Mouse (Mus musculus) retina, adult 2 months (tissue): ENCODE measurements around the gene Pid1.

ENCODE experiments used
- DNase-seq: peaks from one replicate; pipeline ENCODE4 v3.0.0-alpha.2; 2012; ENCODE audit warnings: low read depth, low spot score

Pid1 gene

GRCm38 (mm10) chr1:84363967-84364366 lies at the start of gene Pid1:
Gene Pid1, minus strand, starts transcription at chr1:84364180.
- no peak for DNase-seq

- DNase-seq: no peak
These were observed 45.5 kb upstream of the Pid1 start for GRCm38 (mm10) chr1:84409514-84409913.

GRCm38 (mm10) chr1:84408873-84409272 lies 44.9 kb upstream of the Pid1 start:
- DNase-seq: no peak

GRCm38 (mm10) chr1:84406891-84407290 lies 42.9 kb upstream of the Pid1 start:
- DNase-seq: no peak

- no peak for DNase-seq
These were observed 41.7 kb upstream of the Pid1 start for GRCm38 (mm10) chr1:84405551-84406290.

GRCm38 (mm10) chr1:84404880-84405279 lies 40.9 kb upstream of the Pid1 start:
- no peak for DNase-seq

- DNase-seq: no peak
These were observed 38.2 kb upstream of the Pid1 start for GRCm38 (mm10) chr1:84402154-84402553.

GRCm38 (mm10) chr1:84399671-84400070 lies 35.7 kb upstream of the Pid1 start:
- no peak for DNase-seq

GRCm38 (mm10) chr1:84399118-84399517 lies 35.1 kb upstream of the Pid1 start:
- DNase-seq: no peak

- DNase-seq: no peak
These were observed 32.8 kb upstream of the Pid1 start for GRCm38 (mm10) chr1:84396787-84397186.

- no peak for DNase-seq
These were observed 31.9 kb upstream of the Pid1 start for GRCm38 (mm10) chr1:84395928-84396327.

GRCm38 (mm10) chr1:84390961-84391360 lies 27.0 kb upstream of the Pid1 start:
- no peak for DNase-seq

- DNase-seq: peak; percentile 11
These were observed 23.6 kb upstream of the Pid1 start for GRCm38 (mm10) chr1:84387616-84388015.

- no peak for DNase-seq
These were observed 22.6 kb upstream of the Pid1 start for GRCm38 (mm10) chr1:84386481-84387146.

GRCm38 (mm10) chr1:84382709-84383108 lies 18.7 kb upstream of the Pid1 start:
- DNase-seq: no peak

- DNase-seq: no peak
These were observed 18.1 kb upstream of the Pid1 start for GRCm38 (mm10) chr1:84382064-84382463.

- no peak for DNase-seq
These were observed 16.9 kb upstream of the Pid1 start for GRCm38 (mm10) chr1:84380895-84381294.

GRCm38 (mm10) chr1:84367733-84368132 lies 3.8 kb upstream of the Pid1 start:
- no peak for DNase-seq

- no peak for DNase-seq
These were observed 2.6 kb upstream of the Pid1 start for GRCm38 (mm10) chr1:84366553-84366952.

GRCm38 (mm10) chr1:84362709-84363617 lies 1.0 kb downstream of the Pid1 start:
- no peak for DNase-seq

- no peak for DNase-seq
These were observed 1.8 kb downstream of the Pid1 start for GRCm38 (mm10) chr1:84362209-84362608.

- DNase-seq: no peak
These were observed 2.6 kb downstream of the Pid1 start for GRCm38 (mm10) chr1:84361389-84361788.
